Mouse (Mus musculus) right cerebral cortex, postnatal 36 days (tissue): ENCODE results near the gene Srebf2.

Experiments used
- DNase-seq, 2 experiments: peaks; one replicate each; pipeline ENCODE4 v3.0.0; 2022; ENCODE audit warnings: low spot score in 2 of 2, mixed read lengths in 1 of 2

The Srebf2 gene

GRCm38 (mm10) chr15:82156902-82157301, 9.9 kb downstream of the Srebf2 start:
- no peak for DNase-seq

GRCm38 (mm10) chr15:82158243-82159035, 11.5 kb downstream of the Srebf2 start:
- DNase-seq: no peak

- DNase-seq: no peak
Measured at GRCm38 (mm10) chr15:82159471-82159870, 12.5 kb downstream of the Srebf2 start.

GRCm38 (mm10) chr15:82160731-82161640, 14.0 kb downstream of the Srebf2 start:
- DNase-seq: no peak

GRCm38 (mm10) chr15:82161965-82162600, 15.1 kb downstream of the Srebf2 start:
- DNase-seq: no peak

- DNase-seq: no peak
Measured at GRCm38 (mm10) chr15:82163356-82164060, 16.5 kb downstream of the Srebf2 start.

GRCm38 (mm10) chr15:82164061-82164399, 17.0 kb downstream of the Srebf2 start:
- no peak for DNase-seq

- no peak for DNase-seq
Measured at GRCm38 (mm10) chr15:82164496-82164895, 17.5 kb downstream of the Srebf2 start.

GRCm38 (mm10) chr15:82165332-82166239, 18.6 kb downstream of the Srebf2 start:
- DNase-seq: peak; percentile 57 to 66

- DNase-seq: no peak
Measured at GRCm38 (mm10) chr15:82166240-82167100, 19.5 kb downstream of the Srebf2 start.

GRCm38 (mm10) chr15:82167201-82168168, 20.5 kb downstream of the Srebf2 start:
- DNase-seq: no peak

- no peak for DNase-seq
Measured at GRCm38 (mm10) chr15:82169671-82170070, 22.7 kb downstream of the Srebf2 start.

- DNase-seq: no peak
Measured at GRCm38 (mm10) chr15:82170437-82171377, 23.7 kb downstream of the Srebf2 start.

- DNase-seq: no peak
Measured at GRCm38 (mm10) chr15:82172648-82173047, 25.7 kb downstream of the Srebf2 start.

- no peak for DNase-seq
Measured at GRCm38 (mm10) chr15:82175091-82175490, 28.1 kb downstream of the Srebf2 start.

- no peak for DNase-seq
Measured at GRCm38 (mm10) chr15:82177743-82178290, 30.8 kb downstream of the Srebf2 start.

GRCm38 (mm10) chr15:82181131-82181530, 34.1 kb downstream of the Srebf2 start:
- DNase-seq: no peak
